Comparison of ENCODE assay signal across 23 mouse cellular contexts in the genomic region with DNA sequence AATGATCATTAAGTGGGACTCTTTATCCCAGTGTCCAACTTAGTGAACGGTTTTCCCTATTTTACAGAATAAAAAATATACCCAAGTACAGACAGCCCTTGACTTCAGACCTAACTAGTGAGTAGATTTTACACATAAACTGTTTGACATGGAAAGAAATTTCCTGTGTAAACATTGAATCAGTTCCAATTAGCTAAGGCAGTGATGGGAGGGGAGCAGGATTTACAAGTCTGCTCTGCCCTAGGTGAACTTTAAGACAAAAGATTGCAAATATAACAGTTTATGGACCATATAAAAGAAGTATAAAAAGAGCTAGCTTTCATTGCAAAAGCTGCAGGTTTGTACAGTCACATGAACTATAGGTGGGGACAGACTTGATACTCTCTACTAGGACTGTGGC.
DNase-seq lines count a peak whose midpoint lies in the region; ATAC-seq and TF ChIP-seq lines count a peak whose summit lies in the region.
"Had no signal": no experiment of that assay in that cellular context is flagged by ENCODE, and none has a peak within 500 bp of the region (broad histone marks: within the 10 kb centered on the region; RNA-seq: fewer than 3 reads in every experiment).

No protein-coding gene starts in this region.

- ATAC-seq in limb, embryonic 12.5 days (ENCODE audit: insufficient number of reproducible peaks, insufficient read depth, low FRiP score, low TSS enrichment, low read depth), result peak; percentile 59; the same call in 1 of the 2 replicates
- ATAC-seq in limb, embryonic 15.5 days (ENCODE audit: insufficient number of reproducible peaks, low FRiP score, low TSS enrichment, low read depth), result peak; percentile 7; the same call in 1 of the 2 replicates
- ATAC-seq: activated CD4-positive, CD25-positive, alpha-beta regulatory T cell, adult 4 months; forebrain, embryonic 13.5 days; Patski had no signal

- H3K4me1 ChIP-seq in limb, embryonic 12.5 days (replicated peaks), result peaks cover 19% of the 10 kb centered on the region
- H3K4me1 ChIP-seq in limb, embryonic 10.5 days, result no peaks in the 10 kb centered on the region
- peaks cover 10% of the 10 kb centered on the region for H3K4me1 ChIP-seq in limb, embryonic 15.5 days

- no peak overlapping the region for H3K9ac ChIP-seq in limb, embryonic 12.5 days (replicated peaks)
- H3K9ac ChIP-seq in limb, embryonic 15.5 days, result no peak overlapping the region
- H3K9ac ChIP-seq: forebrain, embryonic 13.5 days; heart, embryonic 15.5 days; hindbrain, embryonic 13.5 days had no signal

- no peak overlapping the region for H3K4me2 ChIP-seq in limb, embryonic 12.5 days
- no peak overlapping the region for H3K4me2 ChIP-seq in limb, embryonic 15.5 days
- H3K4me2 ChIP-seq: forebrain, embryonic 13.5 days; heart, embryonic 11.5 days; heart, embryonic 15.5 days; hindbrain, embryonic 13.5 days had no signal

- no peaks in the 10 kb centered on the region for H3K27me3 ChIP-seq in limb, embryonic 12.5 days
- H3K27me3 ChIP-seq in limb, embryonic 10.5 days (ENCODE audit: low read depth, poor library complexity, severe bottlenecking), result 0 out of 2 replicates have a peak, but pooled peaks cover 3% of the 10 kb centered on the region
- H3K27me3 ChIP-seq in limb, embryonic 15.5 days, result no peaks in the 10 kb centered on the region
- H3K27me3 ChIP-seq: CH12.LX; forebrain, embryonic 13.5 days; heart, embryonic 15.5 days; hindbrain, embryonic 13.5 days; Patski had no signal

- no peak overlapping the region for H3K4me3 ChIP-seq in gastrocnemius, adult 2 months
- no peak overlapping the region for H3K4me3 ChIP-seq in limb, embryonic 12.5 days (replicated peaks)
- H3K4me3 ChIP-seq in limb, embryonic 10.5 days, result no peak overlapping the region
- H3K4me3 ChIP-seq in limb, embryonic 15.5 days, result no peak overlapping the region
- H3K4me3 ChIP-seq: embryonic facial prominence, embryonic 10.5 days; forebrain, embryonic 13.5 days; heart, adult 2 months; heart, embryonic 15.5 days; hindbrain, embryonic 13.5 days had no signal

- intact Hi-C loops in gastrocnemius, adult 2 months (cut with DNase I), result no loop called here

- 58% methylated on average over 1 of the region's 1 CpGs for WGBS in limb, embryonic 12.5 days
- WGBS in limb, embryonic 10.5 days, result 94% methylated on average over 1 of the region's 1 CpGs
- 61% methylated on average over 1 of the region's 1 CpGs for WGBS in limb, embryonic 15.5 days

- no peak for TF ChIP-seq CTCF in gastrocnemius, adult 2 months (IDR thresholded peaks at IDR 0.05)

- no peaks in the 10 kb centered on the region for H3K9me3 ChIP-seq in limb, embryonic 12.5 days
- no peaks in the 10 kb centered on the region for H3K9me3 ChIP-seq in limb, embryonic 10.5 days (replicated peaks)
- H3K9me3 ChIP-seq in limb, embryonic 15.5 days, result no peaks in the 10 kb centered on the region
- H3K9me3 ChIP-seq: embryonic facial prominence, embryonic 10.5 days; forebrain, embryonic 13.5 days; heart, embryonic 15.5 days; hindbrain, embryonic 13.5 days had no signal

- peak overlapping the region; percentile 16; the same call in 1 of the 2 replicates for H3K27ac ChIP-seq in gastrocnemius, adult 2 months
- H3K27ac ChIP-seq in limb, embryonic 12.5 days, result peak overlapping the region; percentile 72; the same call in 1 of the 2 replicates
- H3K27ac ChIP-seq in limb, embryonic 10.5 days, result no peak overlapping the region
- H3K27ac ChIP-seq in limb, embryonic 15.5 days, result no peak overlapping the region; the same call in 1 of the 2 replicates
- H3K27ac ChIP-seq: embryonic facial prominence, embryonic 10.5 days; forebrain, embryonic 13.5 days; heart, adult 2 months; heart, embryonic 15.5 days; hindbrain, embryonic 13.5 days had no signal

- no peaks in the 10 kb centered on the region for H3K36me3 ChIP-seq in limb, embryonic 12.5 days
- H3K36me3 ChIP-seq in limb, embryonic 10.5 days, result no peaks in the 10 kb centered on the region; the same call in 1 of the 2 replicates
- no peaks in the 10 kb centered on the region for H3K36me3 ChIP-seq in limb, embryonic 15.5 days

- no peak for DNase-seq in gastrocnemius, adult 2 months
- DNase-seq in gastrocnemius, adult 8-10 months (ENCODE audit: low spot score in 2 of 2), result no peak
- DNase-seq in limb, embryonic 10.5 days (ENCODE audit: low spot score), result no peak
- peak; percentile 4 for DNase-seq in lung, postnatal 25 days (ENCODE audit: low spot score)
- no peak for DNase-seq in lung, adult 18-20 months
- DNase-seq in urinary bladder, postnatal 10 days (ENCODE audit: low spot score), result no peak
- DNase-seq: adrenal gland, postnatal 14 days; cerebellum, adult 11-12 months; cerebellum, adult 9-11 months; cerebellum, postnatal 36 days; gastrocnemius, postnatal 14 days; heart, adult 2 months; heart, postnatal 14 days had no signal

Comparison
In these comparisons a context has a peak if more than half of its experiments do, and no peak if none do; other contexts are left out.
1. H3K27ac ChIP-seq: peak in gastrocnemius, adult 2 months (single experiment) and limb, embryonic 12.5 days (single experiment); none in limb, embryonic 10.5 days (single experiment) and limb, embryonic 15.5 days (single experiment).